In genomic region chr11:100307900-100308299, GRCm38 (mm10) we compare ENCODE assay signal across 26 mouse cellular contexts. TPM values are rescaled to one million over a fixed set of nuclear protein-coding genes. Genes with fewer than 3 reads are reported as not detected.
"Had no signal": no experiment of that assay in that cellular context is flagged by ENCODE, and none has a peak within 500 bp of the region (broad histone marks: within the 10 kb centered on the region; RNA-seq: fewer than 3 reads in every experiment).

No protein-coding gene starts in this region.

- H3K9ac ChIP-seq: lung, embryonic 14.5 days; midbrain, embryonic 12.5 days; neural tube, embryonic 13.5 days; neural tube, embryonic 15.5 days had no signal

- DNase-seq: lung, adult 18-20 months; lung, embryonic 14.5 days; lung, postnatal 10 days; lung, postnatal 4 days; midbrain, embryonic 14.5 days; retina, postnatal 1 day; right cerebral cortex, adult 18-20 months; right cerebral cortex, postnatal 25 days; right cerebral cortex, postnatal 4 days; spleen, adult 18-20 months; thymus, adult 18-20 months; thymus, postnatal 14 days; thymus, postnatal 36 days had no signal

- H3K9me3 ChIP-seq: midbrain, embryonic 10.5 days; midbrain, embryonic 12.5 days; neural tube, embryonic 13.5 days; neural tube, embryonic 15.5 days had no signal

- H3K36me3 ChIP-seq: midbrain, embryonic 10.5 days; midbrain, embryonic 12.5 days; neural tube, embryonic 13.5 days; neural tube, embryonic 15.5 days had no signal

- H3K27ac ChIP-seq: midbrain, embryonic 10.5 days; midbrain, embryonic 12.5 days; neural tube, embryonic 13.5 days; neural tube, embryonic 15.5 days had no signal

- H3K4me2 ChIP-seq: lung, embryonic 14.5 days; midbrain, embryonic 12.5 days; neural tube, embryonic 13.5 days; neural tube, embryonic 15.5 days had no signal

- H3K4me3 ChIP-seq: midbrain, embryonic 10.5 days; midbrain, embryonic 12.5 days; myocyte; neural tube, embryonic 13.5 days; neural tube, embryonic 15.5 days had no signal

- H3K27me3 ChIP-seq: midbrain, embryonic 12.5 days; neural tube, embryonic 13.5 days; neural tube, embryonic 15.5 days had no signal

- ATAC-seq: midbrain, embryonic 16.5 days had no signal

RNA-seq across cellular contexts. Expression of gene Gast, which starts 26.3 kb away (rescaled TPM):
- total RNA-seq: megakaryocyte, adult 5-6 weeks; megakaryocyte-erythroid progenitor cell, adult 5-6 weeks had no signal
- polyA plus RNA-seq: lung, embryonic 14.5 days; lung, embryonic 16.5 days; midbrain, embryonic 10.5 days; myocyte; neural tube, embryonic 11.5 days; neural tube, embryonic 13.5 days; neural tube, embryonic 15.5 days had no signal

RNA-seq across cellular contexts. Expression of gene Krt42, which starts 38.2 kb away (rescaled TPM):
- total RNA-seq: megakaryocyte, adult 5-6 weeks; megakaryocyte-erythroid progenitor cell, adult 5-6 weeks had no signal
- polyA plus RNA-seq: lung, embryonic 14.5 days; lung, embryonic 16.5 days; midbrain, embryonic 10.5 days; midbrain, embryonic 12.5 days; midbrain, embryonic 14.5 days; midbrain, embryonic 16.5 days; myocyte; neural tube, embryonic 11.5 days; neural tube, embryonic 13.5 days; neural tube, embryonic 15.5 days; small intestine, adult 2 months; stomach, embryonic 14.5 days; stomach, embryonic 16.5 days had no signal

RNA-seq across cellular contexts. Expression of gene Krt17, which starts 47.1 kb away (rescaled TPM):
- total RNA-seq: megakaryocyte, adult 5-6 weeks; megakaryocyte-erythroid progenitor cell, adult 5-6 weeks had no signal
- polyA plus RNA-seq: midbrain, embryonic 14.5 days; myocyte had no signal

RNA-seq across cellular contexts. Expression of gene Hap1, which starts 48.0 kb away (rescaled TPM):
- total RNA-seq: megakaryocyte, adult 5-6 weeks; megakaryocyte-erythroid progenitor cell, adult 5-6 weeks had no signal
